Mouse (Mus musculus) adrenal gland, postnatal 0 days (tissue): ENCODE data around the gene Tube1. TPM values are rescaled to one million over a fixed set of nuclear protein-coding genes. Genes with fewer than 3 reads are reported as not detected.

ENCODE experiments used
- polyA plus RNA-seq: library from polyadenylated mRNA; unstranded; fragments of >200 nt; fragmentation: Nextera tagmentation; extraction: Ambion mirVana; gene quantifications from 2 replicates; pipeline ENCODE4 v1.2.1, GENCODE M21; 2015

Gene Tube1
- 3.0 and 3.3 TPM in 2 replicates for polyA plus RNA-seq

GRCm38 (mm10) chr10:39133462-39134310 is at the start of gene Tube1, which contains the start of gene Fam229b:
Gene Tube1 (plus strand): TSS chr10:39133976.
Gene Fam229b (minus strand): TSS chr10:39133914.

GRCm38 (mm10) chr10:39163694-39164093 is 29.9 kb downstream of the Tube1 start, which contains the start of gene Ccn6:
Gene Ccn6 (minus strand): TSS chr10:39163794.

Other genes starting within 250 kb of the Tube1 start
- gene Lama4, start 168.5 kb upstream of the Tube1 start, polyA plus RNA-seq: 32.3 and 40.4 TPM in 2 replicates
- gene Fam229b, start 62 bp upstream of the Tube1 start, polyA plus RNA-seq: 20.8 and 43.6 TPM in 2 replicates
- gene Ccn6, start 29.8 kb downstream of the Tube1 start, polyA plus RNA-seq: 0.16 TPM in 1 of 2 replicates, not detected in the other
- 23.4 and 27.2 TPM in 2 replicates for gene Fyn, start 234.9 kb downstream of the Tube1 start, polyA plus RNA-seq